Mouse (Mus musculus): ENCODE measurements around the gene Aadacl2. TPM values are rescaled to one million over a fixed set of nuclear protein-coding genes. Genes with fewer than 3 reads are reported as not detected.

Gene Aadacl2
- polyA plus RNA-seq (2012; ENCODE audit: insufficient read depth, low replicate concordance) = not detected in 2 replicates

- H3K4me1 ChIP-seq = no peaks in the 10 kb centered on the region
- no peaks in the 10 kb centered on the region for H3K9me3 ChIP-seq
- no peaks in the 10 kb centered on the region for H3K27me3 ChIP-seq (replicated peaks)
- no peak within 1 kb of the TSS for H3K4me3 ChIP-seq (replicated peaks)
- no peak for TF ChIP-seq FLI1 (IDR thresholded peaks at IDR 0.05; ENCODE audit: low read length)
- no peak for TF ChIP-seq GATA1 (IDR thresholded peaks at IDR 0.05; ENCODE audit: borderline replicate concordance, low read length)
- no peaks in the 10 kb centered on the region for H3K36me3 ChIP-seq (replicated peaks; ENCODE audit: low read length)
These were observed at the start of gene Aadacl2 for GRCm38 (mm10) chr3:60006443-60006842. TSS of gene Aadacl2 (plus strand) at chr3:60006743.

DNA sequence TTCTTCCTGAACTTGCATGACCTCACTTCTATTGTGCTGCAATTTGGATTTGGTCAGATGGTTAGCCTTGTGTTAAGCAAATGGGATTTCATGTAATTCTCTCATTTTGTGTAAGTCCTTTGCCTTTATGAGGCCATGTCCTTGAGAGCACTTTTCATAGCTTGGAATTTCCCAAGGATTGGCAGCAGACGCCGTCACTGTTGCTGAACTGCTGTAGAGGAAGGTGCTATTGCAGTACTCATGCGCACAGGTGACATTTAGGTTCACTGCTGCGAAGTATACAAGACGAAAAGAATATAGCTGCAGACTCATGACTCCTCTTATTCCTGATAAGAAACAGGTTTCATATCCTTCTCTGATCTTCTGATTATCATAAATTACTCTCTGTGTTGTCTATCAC lies 35.7 kb upstream of the Aadacl2 start:
- no peaks in the 10 kb centered on the region for H3K9me3 ChIP-seq
- no peaks in the 10 kb centered on the region for H3K4me1 ChIP-seq
- TF ChIP-seq FLI1 (IDR thresholded peaks at IDR 0.05; ENCODE audit: low read length) (no peak), GATA1 (IDR thresholded peaks at IDR 0.05; ENCODE audit: borderline replicate concordance, low read length) (no peak)
- H3K4me3 ChIP-seq (replicated peaks) = no peak overlapping the region
- no peaks in the 10 kb centered on the region for H3K36me3 ChIP-seq (replicated peaks; ENCODE audit: low read length)
- no peaks in the 10 kb centered on the region for H3K27me3 ChIP-seq (replicated peaks)

DNA sequence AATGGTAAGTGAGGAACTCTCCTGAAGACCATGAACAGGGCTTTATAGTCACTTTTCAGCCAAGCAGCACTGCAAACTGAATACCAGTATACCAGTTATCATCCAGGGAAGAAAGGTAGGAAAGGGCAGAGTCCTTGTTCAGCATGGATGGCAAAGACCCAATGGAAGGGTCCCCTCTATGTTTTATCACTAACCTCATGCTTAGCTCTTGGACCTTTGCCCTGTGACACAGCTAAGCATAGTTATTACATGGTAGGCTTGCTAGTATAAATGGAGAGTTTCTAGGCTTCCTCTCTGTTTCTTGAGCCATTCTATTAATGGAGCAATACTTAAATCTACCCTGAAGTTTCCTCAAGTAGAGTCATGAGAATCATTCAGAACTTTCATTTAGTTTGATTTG lies 32.0 kb upstream of the Aadacl2 start:
- Histone ChIP-seq H3K4me3 (replicated peaks) (no peak overlapping the region), H3K9me3 (no peaks in the 10 kb centered on the region), H3K27me3 (replicated peaks) (no peaks in the 10 kb centered on the region), H3K4me1 (no peaks in the 10 kb centered on the region), H3K36me3 (replicated peaks; ENCODE audit: low read length) (no peaks in the 10 kb centered on the region)
- no peak for TF ChIP-seq GATA1 (IDR thresholded peaks at IDR 0.05; ENCODE audit: borderline replicate concordance, low read length)
- TF ChIP-seq FLI1 (IDR thresholded peaks at IDR 0.05; ENCODE audit: low read length) = no peak

DNA sequence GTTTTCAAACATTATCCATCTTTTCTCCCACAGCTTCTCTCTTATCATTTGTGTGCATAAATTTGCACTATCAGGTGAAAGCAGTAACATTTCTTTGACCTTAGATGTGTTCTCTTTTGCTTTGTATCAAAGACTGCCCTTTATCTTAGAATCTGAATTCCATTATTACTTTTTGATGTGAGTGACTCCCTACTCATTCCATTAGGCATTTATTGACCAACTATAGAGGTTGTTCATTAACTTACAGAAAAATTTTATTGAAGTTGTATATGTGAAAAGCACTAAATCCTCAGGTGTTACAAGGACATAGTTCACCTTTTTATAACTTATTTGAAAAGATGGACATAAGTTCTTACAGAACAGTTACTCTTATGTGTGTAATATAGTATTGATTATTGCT lies 2.9 kb upstream of the Aadacl2 start:
- TF ChIP-seq GATA1 (IDR thresholded peaks at IDR 0.05; ENCODE audit: borderline replicate concordance, low read length) (no peak), FLI1 (IDR thresholded peaks at IDR 0.05; ENCODE audit: low read length) (no peak)
- H3K9me3 ChIP-seq = no peaks in the 10 kb centered on the region
- H3K4me3 ChIP-seq (replicated peaks) = no peak overlapping the region
- no peaks in the 10 kb centered on the region for H3K4me1 ChIP-seq
- H3K36me3 ChIP-seq (replicated peaks; ENCODE audit: low read length) = no peaks in the 10 kb centered on the region
- H3K27me3 ChIP-seq (replicated peaks) = no peaks in the 10 kb centered on the region

DNA sequence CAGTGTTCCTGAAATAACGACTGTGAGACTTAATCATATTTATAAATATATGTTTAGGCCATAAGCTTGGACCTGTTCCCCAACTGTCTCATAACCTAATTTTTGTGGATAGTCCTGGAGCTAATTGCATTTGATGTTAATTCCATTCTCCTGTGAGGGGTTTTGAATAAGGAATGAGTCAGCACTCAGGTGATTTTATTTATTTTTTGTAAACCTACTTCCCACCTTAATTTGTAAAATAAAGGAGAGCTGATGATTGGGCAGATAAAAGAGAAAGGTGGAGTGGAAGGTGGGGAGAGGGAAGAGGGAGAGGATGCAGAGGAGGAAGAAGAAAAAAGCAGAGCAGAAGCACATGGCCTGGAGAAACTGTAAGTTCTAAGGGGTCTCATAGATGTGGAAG lies 18.9 kb downstream of the Aadacl2 start, which contains the start of gene Aadac:
Gene Aadac, plus strand, starts transcription at position 301 of the 400 bp plus-strand sequence.
- Histone ChIP-seq H3K9me3 (no peaks in the 10 kb centered on the region), H3K4me1 (no peaks in the 10 kb centered on the region), H3K36me3 (replicated peaks; ENCODE audit: low read length) (no peaks in the 10 kb centered on the region), H3K27me3 (replicated peaks) (no peaks in the 10 kb centered on the region), H3K4me3 (replicated peaks) (no peak within 1 kb of the TSS)
- TF ChIP-seq GATA1 (IDR thresholded peaks at IDR 0.05; ENCODE audit: borderline replicate concordance, low read length) = no peak
- no peak for TF ChIP-seq FLI1 (IDR thresholded peaks at IDR 0.05; ENCODE audit: low read length)

DNA sequence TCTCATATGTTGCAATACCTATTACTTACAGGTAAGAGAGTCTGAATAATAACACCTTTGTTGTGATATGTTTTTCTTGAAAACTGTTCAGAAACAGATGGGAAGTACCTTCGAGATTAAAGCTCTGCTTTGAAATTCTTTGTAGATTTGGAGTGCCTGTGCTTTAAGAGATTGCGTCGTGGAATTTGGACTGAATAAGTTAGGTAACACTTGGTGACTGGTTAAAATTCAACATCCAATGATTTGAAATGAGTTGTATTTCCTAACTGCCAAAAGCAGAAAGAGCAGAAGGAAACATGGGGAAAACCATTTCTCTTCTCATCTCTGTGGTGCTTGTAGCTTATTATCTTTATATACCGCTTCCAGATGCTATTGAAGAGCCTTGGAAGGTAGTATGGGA lies 25.0 kb downstream of the Aadacl2 start:
- no peaks in the 10 kb centered on the region for H3K36me3 ChIP-seq (replicated peaks; ENCODE audit: low read length)
- no peak overlapping the region for H3K4me3 ChIP-seq (replicated peaks)
- no peak for TF ChIP-seq GATA1 (IDR thresholded peaks at IDR 0.05; ENCODE audit: borderline replicate concordance, low read length)
- TF ChIP-seq FLI1 (IDR thresholded peaks at IDR 0.05; ENCODE audit: low read length) = no peak
- H3K9me3 ChIP-seq = no peaks in the 10 kb centered on the region
- no peaks in the 10 kb centered on the region for H3K27me3 ChIP-seq (replicated peaks)
- H3K4me1 ChIP-seq = no peaks in the 10 kb centered on the region

- no peak for TF ChIP-seq GATA1 (IDR thresholded peaks at IDR 0.05; ENCODE audit: borderline replicate concordance, low read length)
- TF ChIP-seq FLI1 (IDR thresholded peaks at IDR 0.05; ENCODE audit: low read length) = no peak
- H3K36me3 ChIP-seq (replicated peaks; ENCODE audit: low read length) = no peaks in the 10 kb centered on the region
- H3K27me3 ChIP-seq (replicated peaks) = no peaks in the 10 kb centered on the region
- H3K9me3 ChIP-seq = no peaks in the 10 kb centered on the region
- H3K4me1 ChIP-seq = no peaks in the 10 kb centered on the region
- H3K4me3 ChIP-seq (replicated peaks) = no peak overlapping the region
These were observed 39.8 kb downstream of the Aadacl2 start for GRCm38 (mm10) chr3:60046221-60046913.

GRCm38 (mm10) chr3:60053231-60053927 lies 46.8 kb downstream of the Aadacl2 start:
- H3K9me3 ChIP-seq = no peaks in the 10 kb centered on the region

GRCm38 (mm10) chr3:60053931-60054330 lies 47.4 kb downstream of the Aadacl2 start:
- no peak overlapping the region for H3K4me3 ChIP-seq (replicated peaks)
- no peaks in the 10 kb centered on the region for H3K9me3 ChIP-seq
- no peaks in the 10 kb centered on the region for H3K27me3 ChIP-seq (replicated peaks)
- no peaks in the 10 kb centered on the region for H3K4me1 ChIP-seq
- no peaks in the 10 kb centered on the region for H3K36me3 ChIP-seq (replicated peaks; ENCODE audit: low read length)
- no peak for TF ChIP-seq FLI1 (IDR thresholded peaks at IDR 0.05; ENCODE audit: low read length)
- TF ChIP-seq GATA1 (IDR thresholded peaks at IDR 0.05; ENCODE audit: borderline replicate concordance, low read length) = no peak

More at GRCm38 (mm10) chr3:60053231-60053927, 46.8 kb downstream of the Aadacl2 start:
- H3K27me3 ChIP-seq (replicated peaks) = no peaks in the 10 kb centered on the region
- H3K4me1 ChIP-seq = no peaks in the 10 kb centered on the region
- H3K4me3 ChIP-seq (replicated peaks) = no peak overlapping the region
- TF ChIP-seq GATA1 (IDR thresholded peaks at IDR 0.05; ENCODE audit: borderline replicate concordance, low read length) (no peak), FLI1 (IDR thresholded peaks at IDR 0.05; ENCODE audit: low read length) (no peak)
- no peaks in the 10 kb centered on the region for H3K36me3 ChIP-seq (replicated peaks; ENCODE audit: low read length)

- TF ChIP-seq GATA1 (IDR thresholded peaks at IDR 0.05; ENCODE audit: borderline replicate concordance, low read length) = no peak
- TF ChIP-seq FLI1 (IDR thresholded peaks at IDR 0.05; ENCODE audit: low read length) = no peak
- no peaks in the 10 kb centered on the region for H3K36me3 ChIP-seq (replicated peaks; ENCODE audit: low read length)
- no peaks in the 10 kb centered on the region for H3K27me3 ChIP-seq (replicated peaks)
- H3K4me3 ChIP-seq (replicated peaks) = no peak overlapping the region
- no peaks in the 10 kb centered on the region for H3K9me3 ChIP-seq
- no peaks in the 10 kb centered on the region for H3K4me1 ChIP-seq
These were observed 49.9 kb downstream of the Aadacl2 start for GRCm38 (mm10) chr3:60056451-60056850.

Data from megakaryocyte, embryonic 14.5 days (primary cell).